Comparison of ENCODE assay signal across 15 mouse cellular contexts in the genomic region with DNA sequence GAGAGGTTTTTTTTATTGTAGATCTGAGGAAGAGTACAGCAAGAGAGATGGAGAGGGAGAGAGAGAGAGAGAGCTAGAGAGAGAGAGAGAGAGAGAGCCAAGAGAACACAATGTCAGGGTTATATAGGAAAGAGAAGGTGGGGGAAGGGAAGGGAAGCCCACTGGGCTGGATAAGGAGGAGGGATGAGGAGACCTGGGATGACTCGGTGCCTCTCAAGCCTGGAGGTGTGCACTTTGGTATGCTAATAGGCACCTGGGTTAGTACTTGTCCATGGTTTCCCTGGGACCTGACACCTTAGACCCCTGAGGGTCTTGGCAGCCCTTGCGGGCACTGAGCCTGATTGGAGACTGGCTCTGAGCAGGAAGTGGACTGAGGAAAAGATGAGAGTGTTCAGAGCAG. TPM values are rescaled to one million over a fixed set of nuclear protein-coding genes. Genes with fewer than 3 reads are reported as not detected.
"Had no signal": no experiment of that assay in that cellular context is flagged by ENCODE, and none has a peak within 500 bp of the region (broad histone marks: within the 10 kb centered on the region; RNA-seq: fewer than 3 reads in every experiment).

No protein-coding gene starts in this region.

- H3K9me3 ChIP-seq: limb, embryonic 12.5 days; lung, embryonic 15.5 days; midbrain, embryonic 13.5 days had no signal

- DNase-seq: kidney, adult 18-20 months; kidney, postnatal 10 days; kidney, postnatal 4 days; lung, postnatal 14 days; right cerebral cortex, postnatal 14 days; thymus, adult 18-20 months; thymus, postnatal 14 days had no signal

- H3K4me3 ChIP-seq: layer of hippocampus, adult 2 months; limb, embryonic 12.5 days; lung, embryonic 15.5 days; midbrain, embryonic 13.5 days had no signal

- H3K9ac ChIP-seq: limb, embryonic 12.5 days; lung, embryonic 15.5 days; midbrain, embryonic 13.5 days had no signal

- H3K27ac ChIP-seq: layer of hippocampus, adult 2 months; limb, embryonic 12.5 days; lung, embryonic 15.5 days; macrophage; midbrain, embryonic 13.5 days had no signal

- H3K36me3 ChIP-seq: limb, embryonic 12.5 days; lung, embryonic 15.5 days; midbrain, embryonic 13.5 days had no signal

- H3K4me2 ChIP-seq: limb, embryonic 12.5 days; lung, embryonic 15.5 days; midbrain, embryonic 13.5 days had no signal

- ATAC-seq: midbrain, embryonic 13.5 days had no signal

RNA-seq across cellular contexts. Expression of a gene that starts 7.6 kb away (rescaled TPM):
- total RNA-seq: layer of hippocampus, adult 2 months; layer of hippocampus, postnatal 10 days; left cerebral cortex, postnatal 36 days; liver, adult 2 months had no signal
- polyA plus RNA-seq: liver, adult 2 months; macrophage had no signal
